Mouse (Mus musculus): ENCODE results near the gene Ufc1. TPM values are rescaled to one million over a fixed set of nuclear protein-coding genes. Genes with fewer than 3 reads are reported as not detected.

Ufc1 gene
- polyA plus RNA-seq, 1 experiment: 34.5 TPM

DNA sequence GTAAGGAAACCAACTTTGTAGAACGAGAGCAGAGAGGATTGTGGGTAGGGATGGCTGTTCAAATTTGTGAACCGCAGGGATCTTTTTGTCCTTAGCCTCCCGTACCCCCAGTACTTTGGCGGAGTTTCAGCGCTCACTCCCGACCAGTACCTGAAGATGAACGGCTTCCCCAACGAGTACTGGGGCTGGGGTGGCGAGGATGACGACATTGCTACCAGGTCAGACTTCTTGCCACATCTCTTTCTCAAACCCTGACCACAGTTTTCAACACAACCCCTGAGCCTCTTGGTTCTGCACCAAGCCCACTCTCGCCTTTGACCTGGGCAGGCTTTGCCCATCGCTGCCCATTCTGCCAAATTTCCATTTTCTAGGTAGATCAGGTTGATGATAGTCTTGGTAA lies 20.7 kb downstream of the Ufc1 start:
- no peak for DNase-seq (ENCODE audit: low read depth, low spot score)
- WGBS: 90% methylated on average over 12 of the region's 12 CpGs

DNA sequence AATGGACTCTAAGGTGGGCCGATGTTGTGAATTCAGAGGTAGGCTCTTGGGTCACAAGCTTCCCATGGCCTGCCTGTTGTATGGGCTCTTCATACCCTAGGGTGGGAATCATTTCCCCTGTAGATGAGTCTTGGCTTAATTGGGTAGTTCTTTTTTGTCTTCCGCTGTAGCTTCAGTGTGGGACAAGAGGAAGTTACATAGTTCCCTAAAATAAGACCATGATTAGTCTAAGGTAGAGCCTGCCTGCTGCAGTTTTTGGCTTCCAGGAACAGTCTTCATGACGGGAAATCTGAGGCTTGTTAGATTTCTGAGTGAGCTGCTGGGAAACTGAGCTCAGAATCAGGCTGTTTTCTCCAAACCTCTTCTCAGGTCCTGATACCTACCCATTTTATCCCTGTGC lies 22.7 kb downstream of the Ufc1 start:
- 79% methylated on average over 3 of the region's 3 CpGs for WGBS
- DNase-seq (ENCODE audit: low read depth, low spot score): no peak

- no peak for DNase-seq (ENCODE audit: low read depth, low spot score)
- 61% methylated on average over 10 of the region's 10 CpGs for WGBS
Measured at GRCm38 (mm10) chr1:171271622-171272021, 23.2 kb downstream of the Ufc1 start.

DNA sequence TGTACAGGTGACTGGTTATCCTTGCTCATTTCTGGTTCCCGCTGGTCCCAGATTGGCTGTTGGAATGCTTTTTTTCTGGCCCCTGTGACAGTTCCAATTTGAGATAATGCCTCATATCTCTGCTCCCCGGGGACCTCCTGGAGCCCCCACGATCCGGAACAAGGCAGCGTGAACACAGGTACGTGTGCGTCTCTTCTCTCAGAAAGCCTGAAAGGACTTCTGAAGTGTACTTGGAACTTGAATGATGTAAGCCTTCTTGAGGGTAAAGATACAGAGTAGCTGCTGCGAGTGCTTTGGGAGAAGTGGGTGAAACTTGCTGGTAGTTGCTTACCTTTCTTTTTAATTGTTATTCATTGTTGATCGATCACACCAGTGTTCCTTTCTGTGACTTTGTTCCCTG lies 23.6 kb downstream of the Ufc1 start:
- DNase-seq (ENCODE audit: low read depth, low spot score): no peak
- 24% methylated on average over 9 of the region's 9 CpGs for WGBS

DNA sequence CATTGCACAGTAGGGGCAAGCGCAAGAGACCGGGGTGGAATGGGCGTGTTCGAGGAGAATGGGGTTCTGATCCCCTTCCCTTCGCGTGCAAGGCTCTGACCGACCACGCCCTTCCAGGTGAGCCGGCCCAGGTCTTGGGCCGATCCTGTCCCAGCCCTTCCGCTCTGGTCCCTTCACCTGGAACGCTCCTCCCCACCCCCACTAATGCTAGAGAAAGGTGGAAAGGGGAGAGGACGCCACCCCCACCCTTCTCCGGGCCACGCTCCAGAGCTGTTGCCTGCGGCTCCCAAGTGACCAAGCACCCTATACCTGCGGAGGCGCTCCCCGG lies 24.3 kb downstream of the Ufc1 start:
- DNase-seq (ENCODE audit: low read depth, low spot score): no peak
- WGBS: under 1% methylated on average over 19 of the region's 19 CpGs

GRCm38 (mm10) chr1:171269848-171270572 lies 24.8 kb downstream of the Ufc1 start, which contains the start of gene B4galt3:
Gene B4galt3 (plus strand): TSS chr1:171270328.
- WGBS: 4% methylated on average over 36 of the region's 36 CpGs
- peak; percentile 70 for DNase-seq (ENCODE audit: low read depth, low spot score)

GRCm38 (mm10) chr1:171268341-171268740 lies 26.5 kb downstream of the Ufc1 start:
- WGBS: 59% methylated on average over 1 of the region's 1 CpGs

DNA sequence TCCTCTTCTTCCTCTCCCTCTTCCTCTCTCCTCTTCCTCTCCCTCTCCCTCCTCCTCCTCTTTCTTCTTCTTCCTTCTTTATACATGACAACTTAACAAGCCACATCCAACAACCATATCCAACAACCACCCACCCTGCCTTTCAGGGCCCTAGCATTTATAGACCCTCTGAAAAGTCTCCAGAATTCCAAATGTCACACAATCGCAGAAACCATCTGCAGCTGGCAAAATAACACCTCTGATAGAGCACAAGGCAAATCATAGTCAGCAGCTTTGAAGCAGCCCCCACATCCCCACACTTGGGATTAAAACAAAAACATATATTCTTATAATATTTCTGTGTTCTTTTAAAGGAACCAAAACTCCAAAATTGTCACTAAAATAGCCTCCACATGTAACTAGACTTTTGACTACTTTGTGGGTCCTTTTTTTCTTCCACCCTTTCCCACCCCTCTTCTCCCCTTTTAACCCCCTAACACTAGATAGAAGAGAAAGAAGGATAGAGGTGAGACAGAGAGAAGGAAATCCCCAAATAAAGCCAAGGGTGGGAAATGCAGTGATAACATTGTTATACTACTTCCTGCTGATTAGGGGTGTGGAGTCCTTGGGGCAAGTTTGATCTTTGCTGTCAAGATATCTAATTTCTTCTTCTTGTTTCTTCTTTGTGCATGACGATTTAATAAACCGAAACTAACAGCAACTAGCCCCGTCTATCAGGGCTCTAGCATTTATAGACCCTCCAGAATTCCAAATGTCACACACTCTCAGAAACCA lies 28.7 kb downstream of the Ufc1 start:
- 44% methylated on average over 4 of the region's 4 CpGs for WGBS
- no peak for DNase-seq (ENCODE audit: low read depth, low spot score)

More at GRCm38 (mm10) chr1:171268341-171268740, 26.5 kb downstream of the Ufc1 start:
- no peak for DNase-seq (ENCODE audit: low read depth, low spot score)

- 60% methylated on average over 3 of the region's 3 CpGs for WGBS
- DNase-seq (ENCODE audit: low read depth, low spot score): no peak
Measured at GRCm38 (mm10) chr1:171263666-171264461, 31.0 kb downstream of the Ufc1 start.

- WGBS: 0% methylated on average over 1 of the region's 2 CpGs
- no peak for DNase-seq (ENCODE audit: low read depth, low spot score)
Measured at GRCm38 (mm10) chr1:171263185-171263611, 31.6 kb downstream of the Ufc1 start.

DNA sequence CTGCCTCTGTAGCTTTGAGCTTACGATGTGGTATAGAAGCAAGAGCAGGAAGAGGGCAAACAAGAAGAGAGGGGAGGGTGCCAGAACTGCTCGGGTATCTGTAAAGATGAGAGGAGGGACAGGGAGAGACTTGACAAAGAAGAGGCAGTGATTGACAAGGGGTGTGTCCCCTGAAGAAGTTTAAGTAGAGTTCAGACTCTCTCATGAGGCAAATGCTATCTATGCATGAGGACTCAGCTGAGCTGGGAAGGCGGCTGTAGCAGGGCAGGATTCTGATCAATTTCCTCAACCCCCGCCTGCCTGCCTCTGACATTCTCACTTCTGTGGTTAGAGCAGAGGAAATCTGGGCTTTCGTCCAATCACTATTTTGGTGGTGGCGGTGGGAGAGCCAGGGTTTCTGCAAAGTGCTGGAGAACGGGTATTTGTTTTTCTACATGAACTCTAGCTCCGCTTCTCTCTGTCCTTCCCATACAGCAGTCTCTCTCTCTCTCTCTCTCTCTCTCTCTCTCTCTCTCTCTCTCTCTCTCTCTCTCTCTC lies 32.2 kb downstream of the Ufc1 start:
- DNase-seq (ENCODE audit: low read depth, low spot score): no peak

DNA sequence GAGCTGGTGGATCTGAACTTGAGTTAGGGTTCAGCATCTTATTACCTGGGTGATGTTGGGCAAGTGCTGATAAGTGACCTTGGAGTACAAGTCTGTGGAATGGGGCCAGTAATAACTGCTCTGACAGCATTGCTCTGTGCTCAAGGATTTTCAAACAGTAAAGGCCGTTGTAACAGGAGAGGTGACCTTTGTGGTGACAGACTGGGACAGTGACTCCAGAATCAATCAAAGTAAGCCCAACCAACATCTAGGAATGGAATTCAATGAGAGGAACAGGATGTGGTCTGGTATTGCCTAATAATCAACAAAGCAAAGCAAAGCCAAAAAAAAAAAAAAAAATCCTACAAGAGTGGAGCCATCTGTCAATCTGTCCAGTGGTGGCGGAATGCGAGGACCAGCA lies 34.5 kb downstream of the Ufc1 start:
- DNase-seq (ENCODE audit: low read depth, low spot score): no peak
- 52% methylated on average over 3 of the region's 3 CpGs for WGBS

More for the DNA sequence above, 32.2 kb downstream of the Ufc1 start:
- WGBS: 3% methylated on average over 8 of the region's 8 CpGs

- no peak for DNase-seq (ENCODE audit: low read depth, low spot score)
- 72% methylated on average over 17 of the region's 17 CpGs for WGBS
Measured at GRCm38 (mm10) chr1:171258921-171259320, 35.9 kb downstream of the Ufc1 start.

- no peak for DNase-seq (ENCODE audit: low read depth, low spot score)
- WGBS: 84% methylated on average over 9 of the region's 9 CpGs
Measured at GRCm38 (mm10) chr1:171257781-171258180, 37.0 kb downstream of the Ufc1 start.

DNA sequence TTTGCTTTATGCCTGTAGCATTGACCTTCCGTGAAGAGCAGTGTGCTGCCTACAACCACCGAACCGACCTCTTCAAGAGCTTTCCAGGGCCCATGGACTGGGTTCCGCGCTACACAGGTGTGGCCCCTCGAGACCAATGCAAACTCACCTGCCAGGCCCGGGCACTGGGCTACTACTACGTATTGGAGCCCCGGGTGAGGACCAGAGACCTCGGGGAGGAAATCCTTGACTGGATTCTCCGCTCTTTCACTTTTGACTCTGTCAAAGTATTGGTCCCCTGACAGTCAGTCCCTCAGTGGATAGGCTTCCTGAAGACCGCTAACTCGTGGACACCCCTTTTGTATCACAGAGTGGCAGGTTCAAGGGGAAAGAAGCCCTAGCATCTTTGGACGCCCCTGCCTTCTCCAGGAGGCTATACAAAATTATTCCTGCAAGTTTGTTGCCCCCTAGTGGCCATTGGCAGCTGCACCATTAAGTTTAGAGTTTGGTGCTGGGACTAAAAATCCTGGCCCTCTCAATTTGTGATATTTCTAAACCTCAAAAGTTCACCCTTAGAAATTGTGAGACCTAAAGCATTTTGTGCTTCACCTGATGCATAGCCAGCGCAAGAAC lies 37.8 kb downstream of the Ufc1 start:
- DNase-seq (ENCODE audit: low read depth, low spot score): no peak

GRCm38 (mm10) chr1:171256095-171256818 lies 38.6 kb downstream of the Ufc1 start:
- WGBS: 84% methylated on average over 24 of the region's 24 CpGs

More for the DNA sequence above, 37.8 kb downstream of the Ufc1 start:
- WGBS: 50% methylated on average over 15 of the region's 15 CpGs

GRCm38 (mm10) chr1:171252415-171252814 lies 42.4 kb downstream of the Ufc1 start:
- WGBS: 72% methylated on average over 17 of the region's 17 CpGs

More at GRCm38 (mm10) chr1:171256095-171256818, 38.6 kb downstream of the Ufc1 start:
- DNase-seq (ENCODE audit: low read depth, low spot score): no peak

GRCm38 (mm10) chr1:171251594-171252324 lies 43.1 kb downstream of the Ufc1 start:
- DNase-seq (ENCODE audit: low read depth, low spot score): no peak
- 49% methylated on average over 13 of the region's 13 CpGs for WGBS

More at GRCm38 (mm10) chr1:171252415-171252814, 42.4 kb downstream of the Ufc1 start:
- no peak for DNase-seq (ENCODE audit: low read depth, low spot score)

Measured in large intestine, adult 2 months (tissue).